ENCODE assay signal across 8 mouse cellular contexts in the genomic region with DNA sequence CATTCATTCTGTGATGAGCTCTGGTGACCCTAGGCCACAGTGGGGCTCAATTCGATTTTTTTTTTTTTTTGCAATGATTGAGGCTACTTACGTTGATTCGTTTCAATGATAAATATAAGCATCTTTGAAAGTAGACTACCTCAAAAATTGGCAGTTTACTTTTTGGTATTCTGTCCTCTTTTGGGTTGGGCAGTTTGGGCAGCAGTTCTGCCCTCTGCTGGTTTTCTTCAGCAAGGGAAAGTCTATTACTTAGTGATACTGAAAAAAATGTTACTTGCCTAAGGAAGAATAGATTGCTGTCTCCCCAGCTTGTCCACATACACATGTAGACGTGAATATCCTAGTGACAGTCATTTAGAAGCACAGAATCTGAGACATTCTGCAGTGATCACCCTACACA. TPM values are rescaled to one million over a fixed set of nuclear protein-coding genes. Genes with fewer than 3 reads are reported as not detected.
DNase-seq lines count a peak whose midpoint lies in the region; ATAC-seq and TF ChIP-seq lines count a peak whose summit lies in the region.

No protein-coding gene starts in this region.

- no peak overlapping the region for H3K9ac ChIP-seq in heart, adult 2 months (ENCODE audit: low read depth, low read length)
- H3K9ac ChIP-seq in forebrain, embryonic 13.5 days: peak overlapping the region; percentile 68; the same call in 1 of the 2 replicates
- peak overlapping the region; percentile 74 for H3K9ac ChIP-seq in midbrain, embryonic 16.5 days (ENCODE audit: low read depth, low read length)

- no peak for TF ChIP-seq POLR2A in heart, adult 2 months (IDR thresholded peaks at IDR 0.05; ENCODE audit: insufficient read depth, low read depth, low read length)

- H3K27me3 ChIP-seq in heart, adult 2 months (ENCODE audit: control insufficient read depth, insufficient read depth, low read length): no peaks in the 10 kb centered on the region
- H3K27me3 ChIP-seq in Patski: peaks cover 10% of the 10 kb centered on the region
- no peaks in the 10 kb centered on the region for H3K27me3 ChIP-seq in forebrain, embryonic 13.5 days
- H3K27me3 ChIP-seq in midbrain, embryonic 16.5 days (ENCODE audit: control insufficient read depth, insufficient read depth, low read depth, low read length): no peaks in the 10 kb centered on the region

- H3K9me3 ChIP-seq in forebrain, embryonic 13.5 days (replicated peaks): no peaks in the 10 kb centered on the region
- H3K9me3 ChIP-seq in midbrain, embryonic 16.5 days (replicated peaks; ENCODE audit: control insufficient read depth, low read length, poor library complexity, severe bottlenecking): no peaks in the 10 kb centered on the region

- H3K79me2 ChIP-seq in heart, adult 2 months (replicated peaks; ENCODE audit: control insufficient read depth, insufficient read depth, low read length): no peaks in the 10 kb centered on the region

- peak overlapping the region; percentile 94 for H3K4me2 ChIP-seq in forebrain, embryonic 13.5 days
- peak overlapping the region; percentile 99 for H3K4me2 ChIP-seq in midbrain, embryonic 16.5 days (ENCODE audit: low read length)

- H3K4me1 ChIP-seq in heart, adult 2 months (ENCODE audit: control insufficient read depth, insufficient read depth, low read length): no peaks in the 10 kb centered on the region; the same call in 1 of the 2 replicates
- peaks cover 11% of the 10 kb centered on the region; the same call in 1 of the 2 replicates for H3K4me1 ChIP-seq in forebrain, embryonic 13.5 days
- peaks cover 8% of the 10 kb centered on the region; the same call in 1 of the 2 replicates for H3K4me1 ChIP-seq in midbrain, embryonic 16.5 days (ENCODE audit: control insufficient read depth, insufficient read depth, low read length)

- 5% methylated on average over 4 of the region's 4 CpGs for WGBS in heart, adult 2 months
- WGBS in forebrain, embryonic 13.5 days: 5% methylated on average over 4 of the region's 4 CpGs
- WGBS in midbrain, embryonic 16.5 days: under 1% methylated on average over 4 of the region's 4 CpGs

- in situ Hi-C loops in Patski (cut with MboI; ENCODE audit: low pct_unique_long_range_greater_than_20kb): loop anchor here (5.0 to 10.0 kb wide), 2 partner anchors 330 to 368 kb away; no protein-coding TSS in a partner anchor

- peak; percentile 63 for TF ChIP-seq CTCF in heart, adult 2 months (IDR thresholded peaks at IDR 0.05)
- peak; percentile 62 for TF ChIP-seq CTCF in Patski (IDR thresholded peaks at IDR 0.05)

- ATAC-seq in Patski: no peak
- 0 out of 2 replicates have a peak, but pooled peaks have one; percentile 3 for ATAC-seq in forebrain, embryonic 13.5 days
- peak; percentile 25; the same call in 1 of the 2 replicates for ATAC-seq in midbrain, embryonic 16.5 days

- POLR2A ChIA-PET in Patski (lab: Charles Lee): no interaction called here

- DNase-seq in heart, adult 2 months: no peak
- no peak for DNase-seq in heart, adult 18-20 months
- no peak for DNase-seq in Patski (ENCODE audit: low read depth, low spot score)
- DNase-seq in layer of hippocampus, adult 9-11 months: peak; percentile 14
- no peak for DNase-seq in urinary bladder, postnatal 36 days (ENCODE audit: low spot score in 2 of 2)
- DNase-seq in thymus, postnatal 4 days: no peak

- no peak for TF ChIP-seq EP300 in heart, adult 2 months (IDR thresholded peaks at IDR 0.05; ENCODE audit: insufficient read depth, low read depth, low read length)

- H3K4me3 ChIP-seq in heart, adult 2 months: no peak overlapping the region
- H3K4me3 ChIP-seq in forebrain, embryonic 13.5 days: peak overlapping the region; percentile 65
- peak overlapping the region; percentile 73 for H3K4me3 ChIP-seq in midbrain, embryonic 16.5 days (ENCODE audit: low read depth, low read length)

- intact Hi-C loops in heart, adult 2 months (cut with DNase I): loop anchor here (5.0 kb wide), 2 partner anchors 335 to 380 kb away; no protein-coding TSS in a partner anchor

- CTCF ChIA-PET in Patski (lab: Charles Lee): interaction anchor here (0.9 kb wide), 1 partner anchor 175 kb away, joined by 3 read pairs; no protein-coding TSS in a partner anchor

- no peak overlapping the region for H3K27ac ChIP-seq in heart, adult 2 months
- H3K27ac ChIP-seq in forebrain, embryonic 13.5 days: no peak overlapping the region; the same call in 1 of the 2 replicates
- no peak overlapping the region for H3K27ac ChIP-seq in midbrain, embryonic 16.5 days (ENCODE audit: low read length)

- no peaks in the 10 kb centered on the region for H3K36me3 ChIP-seq in heart, adult 2 months (ENCODE audit: control insufficient read depth, insufficient read depth, low read length)
- H3K36me3 ChIP-seq in forebrain, embryonic 13.5 days (ENCODE audit: poor library complexity, severe bottlenecking): no peaks in the 10 kb centered on the region
- no peaks in the 10 kb centered on the region for H3K36me3 ChIP-seq in midbrain, embryonic 16.5 days (ENCODE audit: control insufficient read depth, insufficient read depth, low read length)

RNA-seq across cellular contexts. Expression of gene Col11a1, which starts 2.0 kb away (rescaled TPM):
- total RNA-seq in heart, adult 2 months (2021): under 1 TPM; 0.13 to 0.23 TPM
- polyA plus RNA-seq in heart, adult 2 months (2012; rRNA removed): 0.18 and 0.20 TPM in 2 replicates
- under 1 TPM in 1 of 2 experiments, not detected in 1; 0.13 TPM for total RNA-seq in heart, adult 18-20 months (2021)
- 0.01 TPM for polyA plus RNA-seq in Patski (2021)
- polyA plus RNA-seq in forebrain, embryonic 13.5 days (2015; fragmentation: Nextera tagmentation; extraction: Ambion mirVana): 8.8 and 9.3 TPM in 2 replicates
- 11.0 and 11.6 TPM in 2 replicates for polyA plus RNA-seq in midbrain, embryonic 16.5 days (2015; fragmentation: Nextera tagmentation; extraction: Ambion mirVana)
